Mouse (Mus musculus) adrenal gland, postnatal 4 days (tissue): ENCODE results near the gene Map3k14. TPM values are rescaled to one million over a fixed set of nuclear protein-coding genes. Genes with fewer than 3 reads are reported as not detected.

Experiments
- DNase-seq, 2 experiments: peaks; one replicate each; pipeline ENCODE4 v3.0.0; 2021 to 2022; ENCODE audit warnings: low spot score in 2 of 2, mixed read lengths in 2 of 2
- total RNA-seq, 2 experiments: library from RNA; stranded (reverse); gene quantifications; 2 replicates each; pipeline ENCODE4 v1.2.3; 2021

The Map3k14 gene
- total RNA-seq, 2 experiments from 2014 or later: 6.9 to 8.0 TPM

GRCm38 (mm10) chr11:103276450-103276849, 9.2 kb upstream of the Map3k14 start:
- no peak for DNase-seq

- DNase-seq: no peak
Observed at GRCm38 (mm10) chr11:103272888-103273287, 5.6 kb upstream of the Map3k14 start.

GRCm38 (mm10) chr11:103271979-103272378, 4.7 kb upstream of the Map3k14 start:
- DNase-seq: no peak

GRCm38 (mm10) chr11:103269426-103269825, 2.2 kb upstream of the Map3k14 start:
- no peak for DNase-seq

- no peak for DNase-seq
Observed at GRCm38 (mm10) chr11:103268905-103269304, 1.6 kb upstream of the Map3k14 start.

- no peak for DNase-seq
Observed at GRCm38 (mm10) chr11:103268350-103268749, 1.1 kb upstream of the Map3k14 start.

GRCm38 (mm10) chr11:103266729-103267345, 435 bp downstream of the Map3k14 start:
- no peak for DNase-seq

GRCm38 (mm10) chr11:103265856-103266255, 1.4 kb downstream of the Map3k14 start:
- no peak for DNase-seq

- DNase-seq: no peak
Observed at GRCm38 (mm10) chr11:103265211-103265610, 2.1 kb downstream of the Map3k14 start.

- no peak for DNase-seq
Observed at GRCm38 (mm10) chr11:103264427-103265005, 2.8 kb downstream of the Map3k14 start.

GRCm38 (mm10) chr11:103263551-103263950, 3.7 kb downstream of the Map3k14 start:
- no peak for DNase-seq

GRCm38 (mm10) chr11:103262412-103263267, 4.6 kb downstream of the Map3k14 start:
- DNase-seq: no peak

GRCm38 (mm10) chr11:103261671-103262411, 5.4 kb downstream of the Map3k14 start:
- DNase-seq: no peak

GRCm38 (mm10) chr11:103260515-103261192, 6.6 kb downstream of the Map3k14 start:
- no peak for DNase-seq

GRCm38 (mm10) chr11:103260034-103260433, 7.2 kb downstream of the Map3k14 start:
- DNase-seq: no peak

GRCm38 (mm10) chr11:103257938-103258481, 9.3 kb downstream of the Map3k14 start:
- DNase-seq: no peak

GRCm38 (mm10) chr11:103253605-103254004, 13.7 kb downstream of the Map3k14 start:
- DNase-seq: no peak

GRCm38 (mm10) chr11:103252380-103252779, 14.9 kb downstream of the Map3k14 start:
- DNase-seq: no peak

GRCm38 (mm10) chr11:103250324-103250723, 16.9 kb downstream of the Map3k14 start:
- no peak for DNase-seq

- DNase-seq: no peak
Observed at GRCm38 (mm10) chr11:103249509-103249908, 17.8 kb downstream of the Map3k14 start.

- no peak for DNase-seq
Observed at GRCm38 (mm10) chr11:103248837-103249236, 18.4 kb downstream of the Map3k14 start.
